Mouse (Mus musculus) spleen, adult 12 weeks (tissue): Measurements from ENCODE around the gene Cxcl14.

Experiments used
- DNase-seq: peaks from one replicate; pipeline ENCODE4 v3.0.0; 2022; ENCODE audit warnings: low spot score

Cxcl14 gene

GRCm38 (mm10) chr13:56295943-56296658 is at the start of gene Cxcl14:
TSS of gene Cxcl14 (minus strand) at chr13:56296551.
- DNase-seq, result no peak

GRCm38 (mm10) chr13:56344355-56344754 is 48.0 kb upstream of the Cxcl14 start:
- no peak for DNase-seq

DNA sequence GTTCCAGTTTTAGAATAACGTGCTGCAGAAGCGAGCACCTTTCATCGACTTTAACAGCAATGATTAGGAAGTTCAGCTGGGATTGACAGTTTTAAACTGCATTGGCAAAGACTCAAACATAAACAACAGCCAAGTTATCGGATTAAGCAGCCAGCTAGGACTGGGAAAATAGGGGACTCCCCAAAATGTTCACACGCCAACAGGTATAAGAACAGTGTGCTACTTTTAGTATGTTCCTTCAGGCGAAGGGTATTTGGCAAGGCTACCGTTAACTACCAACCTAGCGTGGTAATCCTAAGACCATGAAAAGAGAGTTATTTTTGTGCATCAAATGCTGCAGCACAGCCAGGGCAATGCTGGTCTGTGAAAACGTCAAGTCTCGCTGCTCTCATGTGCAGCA is 46.1 kb upstream of the Cxcl14 start:
- DNase-seq, result no peak

- DNase-seq, result no peak
Measured at GRCm38 (mm10) chr13:56340513-56340912, 44.2 kb upstream of the Cxcl14 start.

- no peak for DNase-seq
Measured at GRCm38 (mm10) chr13:56339816-56340215, 43.5 kb upstream of the Cxcl14 start.

DNA sequence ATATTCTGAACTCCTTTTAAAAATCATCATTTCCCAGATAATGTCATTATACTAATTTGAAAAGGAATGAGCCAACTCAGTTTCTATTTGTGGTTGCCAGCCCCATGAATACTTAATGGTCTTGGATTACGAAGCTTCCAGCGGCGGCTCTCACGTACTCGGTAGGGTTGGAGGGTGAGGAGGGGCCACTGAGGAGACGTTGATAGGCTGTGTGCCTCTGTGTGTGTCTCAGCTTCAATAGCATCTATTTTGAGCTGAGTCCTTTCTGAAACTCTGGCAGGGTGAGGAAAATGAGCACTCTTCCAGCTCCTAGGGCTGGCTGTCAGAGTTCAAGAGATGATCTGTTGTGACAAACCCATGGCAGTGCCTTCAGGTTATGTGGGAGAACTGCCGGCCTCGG is 40.6 kb upstream of the Cxcl14 start:
- no peak for DNase-seq

DNA sequence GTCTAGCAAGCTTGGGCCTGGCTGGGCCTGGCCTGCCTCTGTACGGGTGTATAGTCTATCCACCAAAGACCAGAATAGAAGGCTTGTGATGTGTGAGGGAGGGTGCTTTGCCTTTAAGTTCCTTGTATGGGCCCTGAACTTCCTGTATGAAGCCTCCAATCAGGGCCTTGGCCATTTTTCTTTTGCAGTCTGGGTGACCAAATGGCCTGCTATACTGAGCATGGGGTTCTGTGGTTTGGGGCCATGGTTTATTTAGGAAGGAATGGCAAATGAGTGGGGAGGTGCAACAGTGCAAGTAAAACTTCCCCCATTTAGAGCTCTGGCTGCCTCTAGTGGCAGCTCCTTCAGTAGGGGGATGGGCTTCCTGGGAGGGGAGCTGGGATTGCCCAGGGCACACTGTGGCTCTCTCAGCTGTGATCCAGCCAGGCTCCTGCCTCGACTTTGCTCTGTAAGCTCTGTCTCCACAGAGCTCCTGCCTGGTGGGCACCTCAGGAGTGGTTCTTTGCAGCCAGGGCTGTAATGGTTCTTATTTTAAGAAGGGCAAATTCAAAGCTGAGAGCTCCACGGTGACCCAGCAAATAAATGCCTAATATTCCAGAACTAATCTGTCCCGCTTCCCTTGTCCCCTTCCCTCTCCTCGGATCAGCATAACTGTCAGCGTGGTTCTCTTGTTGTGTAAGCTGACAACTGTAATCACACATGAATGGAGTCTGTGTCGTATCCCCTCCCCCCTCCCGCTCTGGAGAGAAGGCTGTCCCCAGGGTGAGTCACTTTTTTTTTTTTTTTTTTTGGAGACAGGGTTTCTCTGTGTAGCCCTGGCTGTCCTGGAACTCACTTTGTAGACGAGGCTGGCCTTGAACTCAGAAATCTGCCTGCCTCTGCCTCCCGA is 38.7 kb upstream of the Cxcl14 start:
- DNase-seq, result no peak

- DNase-seq, result no peak
Measured at GRCm38 (mm10) chr13:56334236-56334635, 37.9 kb upstream of the Cxcl14 start.

- DNase-seq, result no peak
Measured at GRCm38 (mm10) chr13:56332356-56332755, 36.0 kb upstream of the Cxcl14 start.

- no peak for DNase-seq
Measured at GRCm38 (mm10) chr13:56330603-56331455, 34.5 kb upstream of the Cxcl14 start.

DNA sequence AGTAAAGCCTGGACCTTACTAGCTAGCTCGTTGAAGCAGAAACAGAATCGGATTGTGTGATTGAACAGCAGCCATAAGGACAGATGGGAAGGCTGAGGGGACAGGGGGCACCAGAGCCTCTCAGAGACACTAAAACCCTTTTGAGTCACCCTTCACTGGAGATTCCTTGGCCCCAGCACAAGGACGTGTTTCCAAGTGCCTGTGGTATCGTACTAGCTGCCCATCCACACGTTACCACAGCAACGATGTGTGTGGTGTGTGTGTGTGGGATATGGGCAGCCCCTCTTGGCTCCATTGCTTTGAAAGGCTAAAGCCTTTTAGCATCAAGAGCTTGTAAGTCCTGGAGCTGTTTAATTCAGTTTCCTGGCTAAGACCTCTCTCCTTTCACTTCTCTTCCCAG is 33.4 kb upstream of the Cxcl14 start:
- DNase-seq, result no peak

GRCm38 (mm10) chr13:56329165-56329564 is 32.8 kb upstream of the Cxcl14 start:
- DNase-seq, result no peak

- no peak for DNase-seq
Measured at GRCm38 (mm10) chr13:56327779-56328178, 31.4 kb upstream of the Cxcl14 start.

DNA sequence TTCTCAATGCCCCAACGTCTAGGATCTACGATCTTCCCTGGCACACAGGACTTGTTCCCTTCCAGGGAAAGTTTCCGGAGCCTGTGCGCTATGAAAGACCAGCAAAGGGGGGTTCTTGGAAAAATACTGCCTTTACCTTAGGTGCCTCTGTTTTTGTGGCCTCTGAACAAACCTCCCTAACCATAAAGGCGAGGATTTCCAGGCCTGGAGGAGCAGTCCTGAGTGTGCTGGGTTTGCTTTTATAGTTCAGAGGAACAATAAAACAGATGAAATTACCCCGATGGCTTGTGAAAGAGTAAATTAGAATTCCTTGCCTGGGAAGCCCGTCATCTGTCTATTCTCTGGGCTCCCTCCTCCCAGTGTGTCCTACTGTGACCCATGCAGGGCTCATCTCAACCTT is 25.3 kb upstream of the Cxcl14 start:
- no peak for DNase-seq

DNA sequence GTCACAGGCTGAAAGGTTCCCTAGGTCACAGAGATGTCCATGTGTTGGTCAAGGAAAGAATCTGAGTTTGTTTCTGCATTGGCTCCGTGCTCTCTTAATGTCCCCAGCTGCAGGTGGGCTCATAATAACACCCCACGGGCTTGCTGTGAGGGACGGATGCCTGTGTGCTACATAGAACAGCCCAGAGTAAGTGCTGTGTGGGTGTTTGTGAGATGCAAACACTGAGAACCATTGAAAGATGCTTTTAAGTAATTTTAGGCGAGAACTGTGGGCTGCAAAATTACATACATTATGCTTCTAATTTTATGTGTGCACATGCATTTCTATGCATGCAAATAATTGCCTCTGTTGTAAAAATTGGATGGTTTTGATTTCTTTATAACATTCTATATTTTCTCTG is 20.6 kb upstream of the Cxcl14 start:
- no peak for DNase-seq

- no peak for DNase-seq
Measured at GRCm38 (mm10) chr13:56315201-56315600, 18.9 kb upstream of the Cxcl14 start.

DNA sequence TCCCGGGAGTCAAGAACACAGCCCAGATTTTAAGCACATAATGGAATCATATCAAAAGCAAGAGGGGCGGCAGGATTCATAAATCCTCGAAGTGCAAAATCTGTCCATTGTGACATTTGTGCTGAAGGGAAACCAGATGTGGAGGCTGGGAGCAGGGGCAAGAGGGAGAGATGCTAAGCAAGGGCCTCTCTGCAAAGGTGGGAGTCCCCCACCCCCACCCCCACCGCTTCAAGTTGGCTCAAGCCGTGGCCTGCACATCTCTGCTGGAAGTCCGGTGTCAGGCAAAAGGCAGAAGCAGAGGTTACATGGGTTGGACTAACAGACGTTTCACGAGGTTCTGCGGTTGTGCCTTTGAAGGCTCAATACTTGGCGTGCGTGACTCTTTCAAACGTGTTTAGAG is 8.7 kb upstream of the Cxcl14 start:
- DNase-seq, result no peak

GRCm38 (mm10) chr13:56304453-56304852 is 8.1 kb upstream of the Cxcl14 start:
- DNase-seq, result no peak

DNA sequence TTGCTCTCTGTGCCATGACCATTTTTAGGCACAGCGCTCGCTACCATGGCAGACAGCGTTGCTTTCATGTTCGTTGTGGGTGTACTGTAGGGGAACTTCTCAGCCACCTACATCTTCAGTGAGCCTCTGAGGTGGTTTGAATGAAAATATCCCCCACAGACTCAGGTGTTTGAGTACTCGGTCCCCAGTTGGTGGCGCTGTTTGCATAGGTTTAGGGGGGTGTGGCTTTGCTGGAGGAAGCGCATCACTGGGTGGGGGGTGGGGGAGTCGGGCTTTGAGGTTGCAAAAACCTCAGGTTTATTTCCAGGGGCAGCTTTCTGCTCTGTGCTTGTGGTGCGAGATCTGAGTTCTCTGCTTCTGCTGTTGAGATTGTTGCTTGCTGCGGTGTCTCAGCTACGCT is 3.0 kb upstream of the Cxcl14 start:
- no peak for DNase-seq

DNA sequence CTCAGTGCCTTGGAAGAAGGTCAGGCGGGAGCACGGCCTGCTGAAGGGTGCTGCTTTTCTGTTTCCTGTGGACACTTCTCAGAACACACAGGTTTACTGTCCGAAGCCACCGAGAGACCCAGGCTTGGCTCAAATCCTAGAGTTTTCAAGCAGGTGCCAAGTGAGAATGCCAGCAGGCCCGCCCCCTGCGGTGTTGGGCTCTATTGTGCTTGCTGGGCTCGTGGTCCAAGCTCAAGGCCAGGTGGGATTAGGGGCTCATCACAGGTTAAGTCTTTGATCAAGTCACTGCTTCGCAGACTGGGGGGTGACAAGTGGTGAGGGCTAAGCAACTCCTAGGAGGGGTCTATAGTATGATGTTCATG is 289 bp upstream of the Cxcl14 start:
- no peak for DNase-seq

- DNase-seq, result no peak
Measured at GRCm38 (mm10) chr13:56295586-56295942, 787 bp downstream of the Cxcl14 start.

DNA sequence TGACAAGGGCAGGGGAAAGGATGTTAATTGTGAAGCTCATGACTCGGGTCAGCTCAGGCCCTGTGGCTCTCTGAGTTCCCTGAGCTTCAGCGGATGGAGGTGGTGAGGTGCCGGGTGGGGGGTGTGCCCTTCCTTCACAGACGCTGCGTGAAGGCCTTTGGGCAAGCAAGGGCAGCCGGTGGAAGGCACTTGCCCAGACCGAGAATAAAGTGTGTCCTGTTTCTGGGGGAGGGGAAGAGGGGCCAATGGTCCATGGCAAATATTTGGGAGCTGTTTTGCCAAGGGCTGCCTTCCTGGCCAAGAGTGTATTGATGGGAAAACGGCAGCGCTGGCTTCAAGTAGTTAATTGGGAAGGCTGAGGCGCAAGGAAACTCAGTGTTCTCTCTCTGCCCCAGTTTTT is 1.4 kb downstream of the Cxcl14 start:
- DNase-seq, result no peak

DNA sequence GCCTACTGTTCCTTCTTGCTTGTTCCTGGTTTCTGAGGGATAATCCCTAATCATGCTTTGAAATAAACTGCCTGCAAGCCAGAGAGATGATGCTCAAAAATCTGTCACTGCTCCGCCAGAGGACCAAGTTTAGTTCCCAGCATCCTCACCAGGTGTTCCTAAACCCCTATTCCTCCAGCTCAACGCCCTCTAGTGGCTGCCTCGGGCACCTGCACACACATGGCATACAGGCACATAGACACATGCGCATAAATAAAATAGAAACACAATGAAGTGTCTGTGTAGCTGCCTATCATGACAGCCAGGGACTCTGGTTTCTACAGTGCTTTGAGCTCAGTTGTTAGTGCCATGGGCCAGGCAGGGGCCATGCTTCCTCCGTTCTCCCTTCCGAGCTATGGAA is 6.4 kb downstream of the Cxcl14 start:
- no peak for DNase-seq
